Mouse (Mus musculus) bone marrow, adult 2 months (tissue): ENCODE results near the gene Zfp362. TPM values are rescaled to one million over a fixed set of nuclear protein-coding genes. Genes with fewer than 3 reads are reported as not detected.

ENCODE experiments used
- H3K27ac ChIP-seq: fragments of 200-500 bp; 2 replicates; pipeline ENCODE4 v1.5.1; 2012; ENCODE audit warnings: low read depth, mild to moderate bottlenecking, control low read depth, inconsistent platforms, low read length; ENCODE audit not compliant: control insufficient read depth, poor library complexity, insufficient read depth
- H3K4me1 ChIP-seq: fragments of 200-500 bp; 2 replicates; pipeline ENCODE4 v1.6.1; 2011; ENCODE audit warnings: low read length; ENCODE audit not compliant: control insufficient read depth, insufficient read depth
- H3K4me3 ChIP-seq: fragments of 200-500 bp; replicated peaks from 2 replicates; pipeline ENCODE3; 2011; ENCODE audit warnings: mild to moderate bottlenecking, low read depth, low read length, control low read depth; ENCODE audit not compliant: control insufficient read depth
- CTCF ChIP-seq: fragments of 200-500 bp; IDR thresholded peaks from 2 replicates; pipeline ENCODE4 v1.5.1; 2011; ENCODE audit warnings: low read length, control low read depth; ENCODE audit not compliant: control insufficient read depth, insufficient read depth
- POLR2A ChIP-seq: fragments of 200-500 bp; IDR thresholded peaks from 2 replicates; pipeline ENCODE4 v1.6.1; 2011; ENCODE audit warnings: low read depth, mild to moderate bottlenecking, control low read depth, low read length, borderline replicate concordance; ENCODE audit not compliant: control insufficient read depth
- WGBS: fragments of 180-500 bp; shearing (Covaris S2); methylation state at CpG from one replicate; pipeline ENCODE4 v1.1.7; 2018; 5-methylcytosine and 5-hydroxymethylcytosine counted together
- polyA plus RNA-seq: library from polyadenylated mRNA; stranded (reverse); fragments of >200 nt; gene quantifications from 2 replicates; pipeline ENCODE4 v1.2.4, GENCODE M21; 2011; ENCODE audit warnings: low replicate concordance; ENCODE audit not compliant: missing spikeins, insufficient read depth, insufficient read length

Zfp362 gene
- polyA plus RNA-seq, 1 experiment: 10.3 TPM

GRCm38 (mm10) chr4:128759214-128759613, 46.6 kb downstream of the Zfp362 start:
- Histone ChIP-seq H3K27ac (no peak overlapping the region), H3K4me3 (no peak overlapping the region), H3K4me1 (no peaks in the 10 kb centered on the region)

GRCm38 (mm10) chr4:128755900-128756299, 49.9 kb downstream of the Zfp362 start:
- 68% methylated on average over 7 of the region's 7 CpGs for WGBS
- Histone ChIP-seq H3K27ac (no peak overlapping the region), H3K4me1 (no peaks in the 10 kb centered on the region), H3K4me3 (no peak overlapping the region)
- TF ChIP-seq CTCF (no peak), POLR2A (no peak)

More at GRCm38 (mm10) chr4:128759214-128759613, 46.6 kb downstream of the Zfp362 start:
- 83% methylated on average over 5 of the region's 5 CpGs for WGBS
- no peak for TF ChIP-seq CTCF
- no peak for TF ChIP-seq POLR2A

DNA sequence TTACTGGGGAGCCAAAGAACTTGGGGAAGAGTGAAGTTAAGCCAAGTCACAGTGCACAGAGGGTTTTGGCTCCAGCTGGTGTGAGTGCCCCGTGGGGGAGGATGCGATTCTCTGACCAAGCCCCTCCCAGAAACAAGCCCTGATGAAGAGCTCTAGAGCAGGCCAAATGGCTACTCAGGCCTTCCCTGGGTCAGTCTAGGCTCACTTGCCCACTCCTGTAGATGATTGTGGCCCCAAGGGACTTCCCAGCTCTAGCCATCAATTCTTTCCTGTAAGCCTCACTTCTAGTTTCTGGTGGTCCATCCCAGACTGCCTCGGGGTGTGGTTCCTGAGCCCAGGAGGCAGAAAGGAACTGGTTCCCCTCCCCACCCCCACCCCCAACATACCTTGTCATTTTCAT, 50.8 kb downstream of the Zfp362 start, which contains the start of gene A3galt2:
A3galt2 (plus strand) TSS at position 301 of the 400 bp plus-strand sequence.
- TF ChIP-seq CTCF: no peak
- no peak for TF ChIP-seq POLR2A
- 67% methylated on average over 3 of the region's 3 CpGs for WGBS

GRCm38 (mm10) chr4:128753571-128753970, 52.3 kb downstream of the Zfp362 start:
- TF ChIP-seq CTCF (no peak), POLR2A (no peak)
- Histone ChIP-seq H3K4me1 (no peaks in the 10 kb centered on the region), H3K4me3 (no peak overlapping the region), H3K27ac (no peak overlapping the region)
- WGBS: 94% methylated on average over 7 of the region's 7 CpGs

More for the DNA sequence above, 50.8 kb downstream of the Zfp362 start, which contains the start of gene A3galt2:
- no peaks in the 10 kb centered on the region for H3K4me1 ChIP-seq
- H3K27ac ChIP-seq: no peak within 1 kb of the TSS
- no peak within 1 kb of the TSS for H3K4me3 ChIP-seq

GRCm38 (mm10) chr4:128752031-128752757, 53.7 kb downstream of the Zfp362 start:
- TF ChIP-seq POLR2A: no peak
- TF ChIP-seq CTCF: no peak
- H3K4me1 ChIP-seq: no peaks in the 10 kb centered on the region
- H3K4me3 ChIP-seq: no peak overlapping the region
- H3K27ac ChIP-seq: no peak overlapping the region
- 84% methylated on average over 13 of the region's 13 CpGs for WGBS

DNA sequence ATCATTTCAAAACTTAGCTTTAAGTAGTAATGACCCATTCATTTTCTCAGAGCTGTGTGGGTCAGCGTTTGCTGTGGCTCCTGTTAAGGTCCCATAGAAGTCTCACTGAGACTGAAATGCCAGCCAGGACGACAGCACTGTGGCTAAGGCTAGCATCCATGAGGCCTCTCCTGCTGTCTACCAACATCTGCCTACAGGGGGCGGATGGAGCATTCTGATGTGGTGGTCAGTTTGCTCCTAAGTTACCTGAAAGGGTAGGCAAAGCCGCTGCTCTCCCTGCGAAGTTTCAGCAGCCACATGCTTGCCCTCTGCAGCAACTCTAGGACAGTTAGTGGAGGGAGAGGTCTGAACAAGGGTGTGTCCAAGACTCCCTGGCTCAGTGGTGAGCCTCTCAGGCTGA, 54.8 kb downstream of the Zfp362 start:
- TF ChIP-seq POLR2A (no peak), CTCF (no peak)
- H3K27ac ChIP-seq: no peak overlapping the region
- WGBS: 80% methylated on average over 5 of the region's 5 CpGs
- no peaks in the 10 kb centered on the region for H3K4me1 ChIP-seq
- H3K4me3 ChIP-seq: no peak overlapping the region

- no peaks in the 10 kb centered on the region for H3K4me1 ChIP-seq
- 91% methylated on average over 7 of the region's 7 CpGs for WGBS
- H3K4me3 ChIP-seq: no peak overlapping the region
- no peak for TF ChIP-seq CTCF
- TF ChIP-seq POLR2A: no peak
- H3K27ac ChIP-seq: no peak overlapping the region
These were observed 57.5 kb downstream of the Zfp362 start for GRCm38 (mm10) chr4:128748309-128748708.

DNA sequence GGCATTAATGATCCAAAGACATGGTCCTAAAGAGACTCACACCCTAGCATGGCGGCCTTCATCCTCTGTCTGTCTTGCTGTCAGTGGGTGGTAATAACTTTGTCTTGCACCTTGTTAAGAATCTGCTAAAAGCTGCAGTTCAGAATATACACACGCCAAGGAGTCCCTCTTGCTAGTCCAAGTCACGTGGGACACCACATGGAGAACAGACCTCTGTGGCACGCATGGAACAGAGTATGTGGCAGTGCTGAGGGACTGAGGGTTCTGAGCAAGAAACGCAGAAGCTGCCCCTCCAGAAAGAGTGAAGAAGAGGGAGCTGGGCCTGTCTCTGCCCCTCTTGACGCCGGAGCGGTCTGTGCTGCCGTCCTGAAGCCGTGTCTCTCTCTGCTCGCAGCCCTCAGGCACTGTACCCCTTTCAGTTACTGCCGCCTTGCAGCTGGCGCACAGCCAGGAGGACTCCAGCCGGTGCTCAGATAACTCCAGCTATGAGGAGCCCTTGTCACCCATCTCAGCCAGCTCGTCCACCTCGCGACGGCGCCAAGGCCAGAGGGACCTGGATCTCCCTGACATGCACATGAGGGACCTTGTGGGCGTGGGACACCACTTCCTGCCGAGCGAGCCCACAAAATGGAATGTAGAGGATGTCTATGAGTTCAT, 58.1 kb downstream of the Zfp362 start:
- Histone ChIP-seq H3K4me3 (no peak overlapping the region), H3K27ac (no peak overlapping the region), H3K4me1 (no peaks in the 10 kb centered on the region)
- TF ChIP-seq POLR2A (no peak), CTCF (no peak)
- WGBS: 77% methylated on average over 22 of the region's 22 CpGs

- no peak overlapping the region for H3K27ac ChIP-seq
- H3K4me1 ChIP-seq: no peaks in the 10 kb centered on the region
- WGBS: 36% methylated on average over 8 of the region's 8 CpGs
- no peak overlapping the region for H3K4me3 ChIP-seq
- TF ChIP-seq CTCF (no peak), POLR2A (no peak)
These were observed 60.7 kb downstream of the Zfp362 start for GRCm38 (mm10) chr4:128745160-128745559.
